Mouse (Mus musculus): ENCODE results near the gene Ppp1r3e.

DNA sequence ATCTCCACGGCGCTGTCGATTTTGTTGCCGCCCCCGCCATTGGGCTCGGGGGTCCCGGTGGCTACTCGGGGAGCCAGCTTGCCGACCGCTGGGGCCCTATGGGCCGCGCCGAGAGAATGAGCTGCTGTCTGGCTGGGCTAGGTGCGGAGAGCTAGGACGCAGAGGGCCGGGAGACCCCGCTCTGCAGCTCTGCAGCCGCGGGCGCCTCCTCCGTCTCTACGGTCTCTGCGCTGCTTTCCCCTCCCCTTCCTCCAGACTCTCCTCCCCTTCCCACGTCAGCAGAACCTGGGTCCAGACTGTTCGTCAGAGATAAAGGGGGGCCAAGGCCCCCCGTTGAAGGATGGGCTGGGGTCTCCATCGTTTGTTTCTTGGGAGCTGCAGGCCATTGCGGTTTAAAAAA, 35.5 kb upstream of the Ppp1r3e start, which contains the start of gene Slc22a17:
- TF ChIP-seq CTCF (conservative IDR thresholded peaks at IDR 0.05; ENCODE audit: insufficient read depth, insufficient read length, low read depth, low read length) (no peak), POLR2A (IDR thresholded peaks at IDR 0.05; ENCODE audit: low read depth, low read length) (peak; percentile 46)
